ENCODE assay signal across 8 mouse cellular contexts in genomic region chr6:145210056-145210680, GRCm38 (mm10). TPM values are rescaled to one million over a fixed set of nuclear protein-coding genes. Genes with fewer than 3 reads are reported as not detected.
DNase-seq lines count a peak whose midpoint lies in the region; ATAC-seq and TF ChIP-seq lines count a peak whose summit lies in the region.

No protein-coding gene starts in this region.

- no peak overlapping the region for H3K27ac ChIP-seq in cerebellum, adult 2 months (ENCODE audit: insufficient read depth, low read length)
- peak overlapping the region; percentile 67 for H3K27ac ChIP-seq in hindbrain, embryonic 13.5 days
- H3K27ac ChIP-seq in midbrain, embryonic 16.5 days (ENCODE audit: low read length) = 0 out of 2 replicates have a peak overlapping the region, but pooled peaks have one; percentile 28

- peak overlapping the region; percentile 65 for H3K4me2 ChIP-seq in hindbrain, embryonic 13.5 days
- peak overlapping the region; percentile 59 for H3K4me2 ChIP-seq in midbrain, embryonic 16.5 days (ENCODE audit: low read length)

- H3K36me3 ChIP-seq in hindbrain, embryonic 13.5 days = no peaks in the 10 kb centered on the region
- H3K36me3 ChIP-seq in midbrain, embryonic 16.5 days (ENCODE audit: control insufficient read depth, insufficient read depth, low read length) = no peaks in the 10 kb centered on the region

- TF ChIP-seq CTCF in cerebellum, adult 2 months (IDR thresholded peaks at IDR 0.05; ENCODE audit: borderline replicate concordance, insufficient read depth, low read depth, low read length) = no peak

- H3K27me3 ChIP-seq in cerebellum, adult 2 months (ENCODE audit: control insufficient read depth, insufficient read depth, low read length) = no peaks in the 10 kb centered on the region
- H3K27me3 ChIP-seq in hindbrain, embryonic 13.5 days = no peaks in the 10 kb centered on the region
- no peaks in the 10 kb centered on the region for H3K27me3 ChIP-seq in midbrain, embryonic 16.5 days (ENCODE audit: control insufficient read depth, insufficient read depth, low read depth, low read length)

- intact Hi-C loops in left cerebral cortex, postnatal 14 days (cut with DNase I) = loop anchor here (10.0 kb wide), 1 partner anchor 135 kb away; no protein-coding TSS in a partner anchor

- 10% methylated on average over 8 of the region's 8 CpGs for WGBS in cerebellum, adult 2 months
- 35% methylated on average over 8 of the region's 8 CpGs for WGBS in hindbrain, embryonic 13.5 days
- WGBS in midbrain, embryonic 16.5 days = 31% methylated on average over 8 of the region's 8 CpGs

- no peaks in the 10 kb centered on the region for H3K4me1 ChIP-seq in cerebellum, adult 2 months (ENCODE audit: control insufficient read depth, insufficient read depth, low read length)
- H3K4me1 ChIP-seq in hindbrain, embryonic 13.5 days (replicated peaks) = peaks cover 18% of the 10 kb centered on the region
- peaks cover 13% of the 10 kb centered on the region for H3K4me1 ChIP-seq in midbrain, embryonic 16.5 days (ENCODE audit: control insufficient read depth, insufficient read depth, low read length)

- H3K9ac ChIP-seq in hindbrain, embryonic 13.5 days = no peak overlapping the region
- no peak overlapping the region for H3K9ac ChIP-seq in midbrain, embryonic 16.5 days (ENCODE audit: low read depth, low read length)

- DNase-seq in kidney, postnatal 10 days = peak; percentile 26
- DNase-seq in kidney, postnatal 14 days = no peak
- DNase-seq in cerebellum, adult 2 months = no peak
- DNase-seq in right cerebral cortex, postnatal 4 days = no peak
- DNase-seq in embryo, embryonic 10 days (ENCODE audit: low spot score) = no peak
- DNase-seq in left cerebral cortex, postnatal 14 days (ENCODE audit: low spot score in 2 of 2) = no peak

- H3K4me3 ChIP-seq in cerebellum, adult 2 months (replicated peaks; ENCODE audit: insufficient read depth, low read depth, low read length) = peak overlapping the region; percentile 62
- peak overlapping the region; percentile 73 for H3K4me3 ChIP-seq in hindbrain, embryonic 13.5 days
- H3K4me3 ChIP-seq in midbrain, embryonic 16.5 days (ENCODE audit: low read depth, low read length) = peak overlapping the region; percentile 78

- TF ChIP-seq POLR2A in cerebellum, adult 2 months (IDR thresholded peaks at IDR 0.05; ENCODE audit: borderline replicate concordance, insufficient read depth, low read length) = no peak

- peak; percentile 4 for ATAC-seq in hindbrain, embryonic 13.5 days (ENCODE audit: low FRiP score)
- ATAC-seq in midbrain, embryonic 16.5 days = peak; percentile 0; the same call in 1 of the 2 replicates

- H3K9me3 ChIP-seq in hindbrain, embryonic 13.5 days = no peaks in the 10 kb centered on the region
- H3K9me3 ChIP-seq in midbrain, embryonic 16.5 days (replicated peaks; ENCODE audit: control insufficient read depth, low read length, poor library complexity, severe bottlenecking) = no peaks in the 10 kb centered on the region

RNA-seq across cellular contexts. Expression of gene Casc1, which starts 0.6 kb away (rescaled TPM):
- 1.3 and 1.4 TPM in 2 replicates for polyA plus RNA-seq in cerebellum, adult 2 months (2012; rRNA removed)
- polyA plus RNA-seq in hindbrain, embryonic 13.5 days (2015; fragmentation: Nextera tagmentation; extraction: Ambion mirVana) = 0.97 and 1.0 TPM in 2 replicates
- polyA plus RNA-seq in midbrain, embryonic 16.5 days (2015; fragmentation: Nextera tagmentation; extraction: Ambion mirVana) = 0.92 and 1.0 TPM in 2 replicates
- total RNA-seq in left cerebral cortex, postnatal 14 days (2021) = 1 to 10 TPM; 1.5 to 1.6 TPM

RNA-seq across cellular contexts. Expression of gene Etfrf1, which starts 0.8 kb away (rescaled TPM):
- polyA plus RNA-seq in cerebellum, adult 2 months (2012; rRNA removed) = 33.9 and 37.1 TPM in 2 replicates
- polyA plus RNA-seq in hindbrain, embryonic 13.5 days (2015; fragmentation: Nextera tagmentation; extraction: Ambion mirVana) = 34.3 and 34.9 TPM in 2 replicates
- polyA plus RNA-seq in midbrain, embryonic 16.5 days (2015; fragmentation: Nextera tagmentation; extraction: Ambion mirVana) = 24.7 and 25.2 TPM in 2 replicates
- 10 to 100 TPM; 20.8 to 22.4 TPM for total RNA-seq in left cerebral cortex, postnatal 14 days (2021)

RNA-seq across cellular contexts. Expression of gene Kras, which starts 39.9 kb away (rescaled TPM):
- 38.6 and 40.8 TPM in 2 replicates for polyA plus RNA-seq in cerebellum, adult 2 months (2012; rRNA removed)
- 83.4 and 90.0 TPM in 2 replicates for polyA plus RNA-seq in hindbrain, embryonic 13.5 days (2015; fragmentation: Nextera tagmentation; extraction: Ambion mirVana)
- polyA plus RNA-seq in midbrain, embryonic 16.5 days (2015; fragmentation: Nextera tagmentation; extraction: Ambion mirVana) = 86.8 and 90.8 TPM in 2 replicates
- 10 to 100 TPM; 78.4 to 82.1 TPM for total RNA-seq in left cerebral cortex, postnatal 14 days (2021)
